Mouse (Mus musculus): ENCODE data around the gene Scarf1. TPM values are rescaled to one million over a fixed set of nuclear protein-coding genes. Genes with fewer than 3 reads are reported as not detected.
A peak's percentile ranks its signal among the peaks of the same experiment; 100 is the strongest.

Gene Scarf1
- total RNA-seq, 4 experiments from 2014 or later, result 1.6 to 2.8 (median 2.1) TPM

GRCm38 (mm10) chr11:75511213-75511612 lies 2.1 kb upstream of the Scarf1 start:
- DNase-seq (ENCODE audit: low spot score in 2 of 2), result peak; percentile 55 to 56

GRCm38 (mm10) chr11:75512301-75513018 lies 880 bp upstream of the Scarf1 start:
- no peak for DNase-seq (ENCODE audit: low spot score in 2 of 2)

- no peak for DNase-seq (ENCODE audit: low spot score in 2 of 2)
These were observed 1.8 kb downstream of the Scarf1 start for GRCm38 (mm10) chr11:75515186-75515585.

GRCm38 (mm10) chr11:75519834-75520633 lies 6.7 kb downstream of the Scarf1 start:
- no peak for DNase-seq (ENCODE audit: low spot score in 2 of 2)

- DNase-seq (ENCODE audit: low spot score in 2 of 2), result no peak
These were observed 8.3 kb downstream of the Scarf1 start for GRCm38 (mm10) chr11:75521609-75522008.

GRCm38 (mm10) chr11:75522793-75523192 lies 9.5 kb downstream of the Scarf1 start:
- no peak for DNase-seq (ENCODE audit: low spot score in 2 of 2)

- DNase-seq (ENCODE audit: low spot score in 2 of 2), result no peak
These were observed 12.3 kb downstream of the Scarf1 start for GRCm38 (mm10) chr11:75525531-75526125.

- no peak for DNase-seq (ENCODE audit: low spot score in 2 of 2)
These were observed 13.6 kb downstream of the Scarf1 start for GRCm38 (mm10) chr11:75526943-75527342.

- no peak for DNase-seq (ENCODE audit: low spot score in 2 of 2)
These were observed 16.4 kb downstream of the Scarf1 start for GRCm38 (mm10) chr11:75529771-75530170.

GRCm38 (mm10) chr11:75530325-75530724 lies 17.0 kb downstream of the Scarf1 start:
- peak; percentile 90 to 94 for DNase-seq (ENCODE audit: low spot score in 2 of 2)

- no peak for DNase-seq (ENCODE audit: low spot score in 2 of 2)
These were observed 17.6 kb downstream of the Scarf1 start for GRCm38 (mm10) chr11:75530845-75531373.

- peak; percentile 89 to 90 for DNase-seq (ENCODE audit: low spot score in 2 of 2)
These were observed 18.3 kb downstream of the Scarf1 start, which contains the start of gene Slc43a2 for GRCm38 (mm10) chr11:75531469-75532242. Gene Slc43a2 (plus strand): TSS chr11:75531694.

GRCm38 (mm10) chr11:75532340-75533277 lies 19.3 kb downstream of the Scarf1 start:
- no peak for DNase-seq (ENCODE audit: low spot score in 2 of 2)

- no peak for DNase-seq (ENCODE audit: low spot score in 2 of 2)
These were observed 20.1 kb downstream of the Scarf1 start for GRCm38 (mm10) chr11:75533314-75534015.

GRCm38 (mm10) chr11:75534286-75535033 lies 21.1 kb downstream of the Scarf1 start:
- DNase-seq (ENCODE audit: low spot score in 2 of 2), result no peak

GRCm38 (mm10) chr11:75535106-75535795 lies 21.9 kb downstream of the Scarf1 start:
- DNase-seq (ENCODE audit: low spot score in 2 of 2), result no peak

- no peak for DNase-seq (ENCODE audit: low spot score in 2 of 2)
These were observed 23.1 kb downstream of the Scarf1 start for GRCm38 (mm10) chr11:75536255-75537024.
